Mouse (Mus musculus) lung, adult 2 months (tissue): ENCODE results near the gene Gabrb1. TPM values are rescaled to one million over a fixed set of nuclear protein-coding genes. Genes with fewer than 3 reads are reported as not detected.

Experiments
- DNase-seq: peaks from one replicate; pipeline ENCODE4 v3.0.0; 2022
- H3K4me1 ChIP-seq: fragments of 200-500 bp; 2 replicates; pipeline ENCODE4 v1.6.1; 2011; ENCODE audit warnings: low read length; ENCODE audit not compliant: control insufficient read depth, insufficient read depth
- H3K4me3 ChIP-seq: fragments of 200-500 bp; replicated peaks from 2 replicates; pipeline ENCODE3; 2011; ENCODE audit warnings: low read depth, mild to moderate bottlenecking, control low read depth, low read length; ENCODE audit errors: extremely low read depth
- CTCF ChIP-seq: fragments of 200-500 bp; IDR thresholded peaks from 2 replicates; pipeline ENCODE4 v1.5.1; 2011; ENCODE audit warnings: mild to moderate bottlenecking, low read length, control low read depth; ENCODE audit not compliant: insufficient read depth
- POLR2A ChIP-seq: fragments of 200-500 bp; IDR thresholded peaks from 2 replicates; pipeline ENCODE4 v1.6.1; 2011; ENCODE audit warnings: low read depth, mild to moderate bottlenecking, control low read depth, low read length, borderline replicate concordance; ENCODE audit errors: extremely low read depth
- WGBS: fragments of 180-500 bp; shearing (Covaris S2); methylation state at CpG from one replicate; pipeline ENCODE4 v1.1.7; 2018; 5-methylcytosine and 5-hydroxymethylcytosine counted together
- polyA plus RNA-seq: library from polyadenylated mRNA; depleted of rRNA; stranded (reverse); fragments of >200 nt; gene quantifications from 2 replicates; pipeline ENCODE4 v1.2.3, GENCODE M21; 2012

The Gabrb1 gene
- polyA plus RNA-seq, 1 experiment = not detected

DNA sequence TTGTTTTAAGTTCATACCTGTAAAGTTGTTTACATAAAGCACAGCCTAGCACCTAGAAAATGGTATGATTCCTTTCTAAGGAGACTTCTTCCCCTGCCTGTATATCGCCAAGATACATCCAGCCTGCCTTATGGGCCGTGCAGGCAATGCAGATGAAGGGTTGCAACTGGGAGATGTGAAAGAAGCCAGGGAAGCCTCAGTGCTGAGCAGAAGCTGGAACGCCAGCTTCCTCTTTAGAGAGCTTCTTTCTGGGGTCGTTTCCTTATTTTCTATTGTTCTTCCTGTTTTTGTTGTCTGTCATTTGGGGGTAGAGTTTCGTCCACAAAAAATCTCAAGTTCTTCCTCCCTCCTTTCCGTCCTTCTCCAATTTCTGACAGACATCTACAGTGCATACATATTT lies 512.2 kb downstream of the Gabrb1 start:
- H3K4me1 ChIP-seq = peaks cover 9% of the 10 kb centered on the region; the same call in 1 of the 2 replicates
- TF ChIP-seq POLR2A (no peak), CTCF (no peak)
- DNase-seq = no peak
- WGBS = 53% methylated on average over 6 of the region's 6 CpGs
- no peak overlapping the region for H3K4me3 ChIP-seq

DNA sequence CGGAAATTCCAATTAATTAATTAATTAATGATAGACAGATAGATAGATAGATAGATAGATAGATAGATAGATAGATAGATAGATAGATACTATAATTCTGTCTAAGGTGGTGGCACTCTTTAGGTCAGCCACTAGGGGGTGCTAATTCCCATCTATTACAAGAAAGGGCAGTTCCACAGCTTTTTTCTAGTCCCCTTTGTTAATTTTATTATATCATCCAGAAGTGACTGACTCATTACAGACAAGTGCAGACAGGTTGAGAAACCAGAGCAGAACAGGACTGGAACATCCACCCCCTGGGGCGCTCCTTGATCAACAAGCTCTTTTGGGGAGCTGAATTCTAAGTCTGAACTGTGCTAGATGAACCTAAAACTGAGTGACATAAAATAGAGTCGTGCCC lies 514.8 kb downstream of the Gabrb1 start:
- TF ChIP-seq CTCF (no peak), POLR2A (no peak)
- peak; percentile 39 for DNase-seq
- H3K4me3 ChIP-seq = no peak overlapping the region
- 0 out of 2 replicates have a peak, but pooled peaks cover 2% of the 10 kb centered on the region for H3K4me1 ChIP-seq
- 32% methylated on average over 3 of the region's 3 CpGs for WGBS

DNA sequence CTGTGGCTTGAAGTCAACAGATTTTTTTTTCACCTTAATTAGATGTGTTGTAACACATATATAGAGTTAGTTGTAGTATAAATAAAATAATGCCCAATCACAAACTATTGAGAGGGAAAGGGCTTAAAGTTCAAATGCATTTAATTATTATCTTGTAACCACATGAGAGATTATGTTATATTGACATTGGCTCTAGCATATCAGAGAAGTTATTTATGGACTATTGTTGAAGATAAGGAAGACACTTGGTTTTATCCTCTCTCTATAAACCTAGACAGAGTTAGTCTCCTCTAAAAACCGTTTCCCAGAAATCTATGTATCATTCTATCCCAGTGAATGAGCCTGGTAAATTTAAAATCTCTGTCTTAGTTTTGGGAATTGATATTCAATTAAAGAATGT lies 515.6 kb downstream of the Gabrb1 start:
- 0 out of 2 replicates have a peak, but pooled peaks cover 2% of the 10 kb centered on the region for H3K4me1 ChIP-seq
- 62% methylated on average over 1 of the region's 1 CpGs for WGBS
- DNase-seq = no peak
- TF ChIP-seq POLR2A = no peak
- TF ChIP-seq CTCF = no peak
- H3K4me3 ChIP-seq = no peak overlapping the region

DNA sequence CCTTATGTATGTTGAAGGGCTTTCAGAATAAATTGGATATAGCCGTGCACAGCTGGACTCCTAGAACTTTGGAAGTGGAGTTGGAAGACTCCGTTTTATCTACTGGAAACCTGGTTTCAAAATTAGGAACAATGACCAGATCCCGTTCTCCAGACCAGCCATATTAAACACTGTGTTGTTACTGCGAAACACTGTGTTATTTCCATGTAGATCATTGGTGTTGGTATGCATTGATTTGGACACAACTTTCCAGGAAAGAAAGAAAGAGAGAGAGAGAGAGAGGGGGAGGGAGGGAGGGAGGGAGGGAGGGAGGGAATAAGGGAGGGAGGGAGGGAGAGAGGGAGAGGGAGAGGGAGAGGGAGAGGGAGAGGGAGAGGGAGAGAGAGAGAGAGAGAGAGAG lies 517.1 kb downstream of the Gabrb1 start:
- no peak for DNase-seq
- TF ChIP-seq CTCF (no peak), POLR2A (no peak)
- Histone ChIP-seq H3K4me1 (0 out of 2 replicates have a peak, but pooled peaks cover 2% of the 10 kb centered on the region), H3K4me3 (no peak overlapping the region)
- WGBS = 79% methylated on average over 4 of the region's 4 CpGs

DNA sequence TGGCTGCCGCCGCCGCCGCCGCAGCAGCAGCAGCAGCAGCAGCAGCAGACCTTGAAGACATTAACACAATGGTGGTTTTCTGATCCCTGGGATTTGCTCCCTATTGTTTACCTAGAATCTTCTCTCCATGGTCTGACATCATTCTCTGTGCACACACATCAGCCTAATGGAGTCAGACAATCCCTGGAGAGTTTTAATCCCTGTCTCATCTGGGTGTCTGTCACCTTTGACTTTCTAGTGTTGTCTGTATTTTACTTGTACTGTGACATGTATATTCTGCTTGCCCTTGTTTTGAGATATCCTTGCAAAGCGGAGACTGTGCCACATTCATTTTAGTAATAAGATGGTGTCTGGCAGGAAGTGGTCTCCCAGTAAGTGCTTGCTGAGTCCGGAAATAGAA lies 517.6 kb downstream of the Gabrb1 start:
- Histone ChIP-seq H3K4me3 (no peak overlapping the region), H3K4me1 (0 out of 2 replicates have a peak, but pooled peaks cover 2% of the 10 kb centered on the region)
- DNase-seq = no peak
- TF ChIP-seq CTCF = no peak
- no peak for TF ChIP-seq POLR2A
- 36% methylated on average over 7 of the region's 7 CpGs for WGBS

- Histone ChIP-seq H3K4me3 (no peak overlapping the region), H3K4me1 (peaks cover 6% of the 10 kb centered on the region)
- TF ChIP-seq POLR2A (no peak), CTCF (no peak)
- no peak for DNase-seq
- WGBS = 53% methylated on average over 1 of the region's 1 CpGs
Observed at GRCm38 (mm10) chr5:72181194-72181593, 523.3 kb downstream of the Gabrb1 start.

GRCm38 (mm10) chr5:72182804-72183203 lies 524.9 kb downstream of the Gabrb1 start:
- 48% methylated on average over 4 of the region's 4 CpGs for WGBS
- DNase-seq = no peak
- H3K4me1 ChIP-seq = peaks cover 6% of the 10 kb centered on the region
- peak overlapping the region; percentile 19 for H3K4me3 ChIP-seq
- TF ChIP-seq CTCF (no peak), POLR2A (no peak)

DNA sequence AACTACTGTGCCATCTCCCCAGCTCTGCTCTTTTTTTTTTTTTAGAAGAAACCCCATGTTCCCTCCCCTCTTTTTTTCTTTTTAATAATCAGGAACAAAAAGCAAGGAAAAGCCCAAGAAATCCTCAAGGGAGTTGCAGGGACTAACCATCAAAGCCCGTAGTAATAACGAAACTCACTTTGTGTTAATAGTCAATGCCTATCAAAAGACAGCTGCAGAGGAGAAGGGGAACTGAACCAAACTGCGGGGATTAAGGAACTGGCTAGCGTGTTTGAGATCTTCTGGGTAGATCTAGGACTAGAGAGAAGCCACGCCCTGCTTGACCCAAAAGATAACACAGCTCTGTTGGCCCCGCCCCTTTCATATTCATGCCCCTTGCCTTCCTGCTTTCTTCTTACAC lies 526.0 kb downstream of the Gabrb1 start:
- Histone ChIP-seq H3K4me1 (peaks cover 6% of the 10 kb centered on the region), H3K4me3 (no peak overlapping the region)
- no peak for TF ChIP-seq CTCF
- TF ChIP-seq POLR2A = no peak
- no peak for DNase-seq
- WGBS = 61% methylated on average over 6 of the region's 6 CpGs

- Histone ChIP-seq H3K4me1 (peaks cover 6% of the 10 kb centered on the region), H3K4me3 (peak overlapping the region; percentile 15)
- TF ChIP-seq POLR2A (no peak), CTCF (no peak)
- DNase-seq = no peak
- WGBS = 50% methylated on average over 13 of the region's 13 CpGs
Observed at GRCm38 (mm10) chr5:72184437-72185100, 526.7 kb downstream of the Gabrb1 start.

- H3K4me1 ChIP-seq = no peaks in the 10 kb centered on the region
- TF ChIP-seq CTCF = no peak
- TF ChIP-seq POLR2A = no peak
- no peak overlapping the region for H3K4me3 ChIP-seq
- whole genome bisulfite sequencing = 72% methylated on average over 7 of the region's 7 CpGs
- no peak for DNase-seq
Observed at GRCm38 (mm10) chr5:72191154-72191553, 533.2 kb downstream of the Gabrb1 start.

DNA sequence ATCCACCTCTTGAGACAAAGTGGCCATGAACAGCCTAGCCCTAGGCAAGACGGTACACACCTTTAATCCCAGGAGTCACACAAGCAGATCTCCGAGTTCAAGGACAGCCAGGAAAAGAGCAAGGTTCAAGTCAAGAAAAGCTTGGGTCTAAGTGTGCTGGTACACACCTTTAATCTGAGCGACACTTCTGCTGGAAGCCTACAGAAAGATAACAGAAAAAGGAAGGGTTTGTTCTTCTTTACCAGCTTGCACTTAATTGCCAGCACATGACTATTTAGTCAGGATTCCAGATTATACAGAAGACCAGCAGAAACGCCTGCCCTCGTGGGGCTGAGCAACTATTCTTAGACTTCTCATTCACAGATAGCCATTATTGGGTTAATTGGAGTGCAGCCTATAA lies 534.0 kb downstream of the Gabrb1 start:
- no peak for DNase-seq
- TF ChIP-seq CTCF = no peak
- no peak for TF ChIP-seq POLR2A
- H3K4me3 ChIP-seq = no peak overlapping the region
- H3K4me1 ChIP-seq = no peaks in the 10 kb centered on the region
- 81% methylated on average over 5 of the region's 5 CpGs for WGBS
